Mouse (Mus musculus) right cerebral cortex, postnatal 36 days (tissue): ENCODE results near the gene Neurod4.
A peak's percentile ranks its signal among the peaks of the same experiment; 100 is the strongest.

Experiments used
- DNase-seq, 2 experiments: peaks; one replicate each; pipeline ENCODE4 v3.0.0; 2022; ENCODE audit warnings: low spot score in 2 of 2, mixed read lengths in 1 of 2

Gene Neurod4

DNA sequence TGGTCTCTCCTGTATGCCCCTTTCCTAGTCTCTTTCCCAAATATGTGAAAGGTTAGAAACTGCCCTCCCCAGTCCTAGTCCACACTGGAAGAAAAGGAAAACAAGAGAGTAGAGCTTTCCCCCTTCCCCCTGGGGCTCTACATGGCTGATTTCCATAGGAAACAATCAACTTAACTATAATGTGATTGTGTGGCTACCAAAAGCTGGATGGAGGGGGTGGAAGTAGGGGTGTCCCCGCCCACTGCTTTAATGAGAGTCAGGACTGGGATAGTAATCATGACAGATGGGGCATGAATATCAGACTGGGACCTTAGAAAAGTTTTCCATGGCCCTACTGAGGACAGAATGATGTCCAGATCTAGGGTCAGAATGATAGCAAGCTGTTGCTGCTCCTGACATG is 45.5 kb downstream of the Neurod4 start:
- DNase-seq, result no peak

DNA sequence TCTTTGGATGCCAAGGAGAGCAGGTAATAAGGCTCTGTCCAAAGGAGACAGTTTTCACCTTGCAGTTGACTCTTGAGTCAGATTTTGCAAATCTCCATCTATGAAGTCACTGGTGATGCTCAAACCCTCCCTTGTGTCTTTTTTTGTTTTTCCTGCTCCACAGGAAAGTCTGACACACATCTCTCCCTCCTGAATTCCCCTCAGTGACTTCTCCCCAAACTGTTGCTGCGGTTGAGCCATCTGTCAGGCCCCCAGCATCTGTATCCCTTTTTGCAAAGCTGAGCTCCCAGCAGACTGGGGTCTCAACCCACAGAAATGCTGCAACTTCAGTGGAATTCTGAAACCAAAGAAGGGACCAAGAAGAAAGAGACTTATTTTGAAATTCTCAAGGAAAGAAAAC is 47.9 kb downstream of the Neurod4 start:
- DNase-seq, result no peak

DNA sequence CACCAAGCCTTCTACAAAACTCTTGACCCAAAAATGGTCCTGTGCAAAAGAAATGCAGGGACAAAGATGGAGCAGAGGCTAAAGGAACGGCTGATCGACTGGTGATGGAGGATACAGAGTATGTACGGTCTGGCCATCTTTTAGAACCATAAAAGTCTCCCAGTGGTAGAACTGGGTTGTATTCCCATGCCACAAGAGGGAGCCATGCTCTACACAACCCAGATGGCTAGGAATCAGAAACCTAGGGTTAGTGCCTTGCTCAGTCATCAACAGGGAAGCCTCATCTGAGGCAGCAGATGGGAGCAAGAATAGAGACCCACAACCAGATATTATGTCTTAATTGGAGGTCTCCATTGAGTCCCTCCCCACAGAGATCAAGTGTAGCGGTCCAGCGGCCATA is 50.5 kb downstream of the Neurod4 start:
- DNase-seq, result no peak

DNA sequence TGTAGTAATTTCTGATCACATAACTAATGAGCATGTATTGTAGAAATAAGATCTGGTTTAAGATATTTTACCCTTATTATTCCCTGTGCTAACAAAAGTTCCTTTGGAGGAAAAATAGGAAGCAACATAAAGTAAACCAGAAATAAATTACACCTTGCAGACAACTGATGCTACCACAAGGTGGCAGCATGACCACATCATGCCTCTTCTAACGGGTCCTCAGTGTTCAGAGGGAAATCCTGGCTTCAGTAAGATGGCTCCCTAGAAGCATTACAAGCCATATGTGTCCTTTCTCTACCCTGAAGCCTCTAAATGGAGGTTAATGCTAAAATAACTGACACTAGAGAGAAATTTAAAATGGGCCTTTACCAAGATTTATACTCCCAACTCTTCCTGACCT is 51.8 kb downstream of the Neurod4 start:
- peak; percentile 8 for DNase-seq

GRCm38 (mm10) chr10:130225034-130225433 is 55.0 kb downstream of the Neurod4 start:
- no peak for DNase-seq
